Mouse (Mus musculus) ES-E14 (cell line): ENCODE results near the gene Cmss1. TPM values are rescaled to one million over a fixed set of nuclear protein-coding genes. Genes with fewer than 3 reads are reported as not detected.

ENCODE experiments used
- DNase-seq: peaks from one replicate; pipeline ENCODE4 v3.0.0-alpha.2; 2013; ENCODE audit warnings: low read depth, low spot score
- H3K27ac ChIP-seq: 2 replicates; pipeline ENCODE4 v1.5.1; 2012; ENCODE audit warnings: low read depth, mild to moderate bottlenecking, low read length, moderate library complexity, mixed read lengths; ENCODE audit not compliant: poor library complexity, insufficient read depth, severe bottlenecking
- H3K36me3 ChIP-seq: 2 replicates; pipeline ENCODE4 v1.6.1; 2012; ENCODE audit warnings: mild to moderate bottlenecking, low read length, moderate library complexity, mixed read lengths; ENCODE audit not compliant: control insufficient read depth, poor library complexity, insufficient read depth, severe bottlenecking
- H3K4me1 ChIP-seq, 2 experiments: fragments of 150-350 bp in 1 of 2; sonication (generic) in 1 of 2; 2 replicates each; pipeline ENCODE4 v1.6.1; 2012; ENCODE audit warnings: low read length in 2 of 2, mild to moderate bottlenecking in 1 of 2, mixed read lengths in 1 of 2; ENCODE audit not compliant: control insufficient read depth in 2 of 2, insufficient read depth in 2 of 2, poor library complexity in 1 of 2
- H3K4me3 ChIP-seq, 2 experiments: fragments of 150-350 bp in 1 of 2; sonication (generic) in 1 of 2; 2 replicates each; pipeline ENCODE4 v1.5.1; 2012; ENCODE audit warnings: low read length in 2 of 2, low read depth in 1 of 2, mild to moderate bottlenecking in 1 of 2, mixed read lengths in 1 of 2; ENCODE audit not compliant: insufficient read depth in 1 of 2, poor library complexity in 1 of 2, severe bottlenecking in 1 of 2
- H3K9ac ChIP-seq: 2 replicates; pipeline ENCODE4 v1.6.1; 2012; ENCODE audit warnings: low read depth, mild to moderate bottlenecking, low read length, mixed read lengths; ENCODE audit not compliant: poor library complexity, insufficient read depth, severe bottlenecking
- H3K9me3 ChIP-seq: fragments of 150-350 bp; sonication (generic); 2 replicates; pipeline ENCODE4 v1.6.1; 2012; ENCODE audit warnings: low read depth, mild to moderate bottlenecking, low read length; ENCODE audit not compliant: control insufficient read depth, insufficient read depth
- CHD2 ChIP-seq: IDR thresholded peaks from 2 replicates; pipeline ENCODE4 v1.6.1; 2014; ENCODE audit warnings: mild to moderate bottlenecking, low read depth, low read length, inconsistent platforms
- HCFC1 ChIP-seq: IDR thresholded peaks from 2 replicates; pipeline ENCODE4 v1.6.1; 2012; ENCODE audit warnings: low read length, inconsistent platforms, borderline replicate concordance; ENCODE audit not compliant: insufficient read depth
- MAFK ChIP-seq: IDR thresholded peaks from 2 replicates; pipeline ENCODE4 v1.6.1; 2014; ENCODE audit warnings: mild to moderate bottlenecking, low read depth, low read length, inconsistent platforms; ENCODE audit not compliant: insufficient read depth
- ZC3H11A ChIP-seq: IDR thresholded peaks from 2 replicates; pipeline ENCODE4 v1.6.1; 2012; ENCODE audit warnings: low read depth, mild to moderate bottlenecking, inconsistent platforms, low read length, borderline replicate concordance
- ZNF384 ChIP-seq: IDR thresholded peaks from 2 replicates; pipeline ENCODE4 v1.6.1; 2012; ENCODE audit warnings: low read depth, low read length, inconsistent platforms
- in situ Hi-C, 2 experiments: fragments of 600-800 bp; cut with MboI; formaldehyde crosslinking; loops; one replicate each; pipeline ENCODE4 v1.15.1; 2025; ENCODE audit warnings: low sequenced_read_pairs in 2 of 2, inconsistent platforms in 1 of 2; ENCODE audit not compliant: unreplicated experiment in 2 of 2
- total RNA-seq: library from RNA; depleted of rRNA; stranded (reverse); fragments of 300-350 nt; gene quantifications from 2 replicates; pipeline ENCODE4 v1.2.3, GENCODE M21; 2012

Cmss1 gene
- total RNA-seq, 1 experiment, result 58.7 TPM

GRCm38 (mm10) chr16:57315026-57315425 lies 291.6 kb downstream of the Cmss1 start:
- Histone ChIP-seq H3K4me1 (no peaks in the 10 kb centered on the region), H3K36me3 (no peaks in the 10 kb centered on the region), H3K4me3 (no peak overlapping the region), H3K9ac (no peak overlapping the region), H3K9me3 (no peaks in the 10 kb centered on the region), H3K27ac (no peak overlapping the region)
- in situ Hi-C loops, result no loop called here
- DNase-seq, result no peak
- no peak for TF ChIP-seq HCFC1
- TF ChIP-seq MAFK, result no peak
- TF ChIP-seq ZC3H11A, result no peak
- no peak for TF ChIP-seq ZNF384
- TF ChIP-seq CHD2, result no peak

DNA sequence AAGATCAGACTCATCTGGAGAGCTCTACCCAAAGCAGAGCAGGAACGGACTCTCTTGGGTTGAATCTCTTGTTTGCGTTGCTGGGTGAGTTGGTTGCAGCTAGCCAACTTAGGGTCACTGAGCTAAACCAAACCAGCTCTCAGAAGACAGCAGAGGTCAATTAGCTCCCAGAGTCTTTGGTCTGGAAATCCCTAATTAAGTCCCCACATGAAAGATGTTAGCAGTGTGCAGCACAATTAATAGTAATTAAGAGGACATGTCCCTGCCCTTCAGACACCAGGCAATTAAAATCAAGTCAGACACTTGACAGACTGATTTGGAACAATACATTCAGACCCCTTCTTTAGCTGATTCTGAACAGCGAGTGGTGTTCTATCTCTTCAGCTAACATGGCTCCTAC lies 292.4 kb downstream of the Cmss1 start:
- Histone ChIP-seq H3K4me1 (no peaks in the 10 kb centered on the region), H3K9me3 (no peaks in the 10 kb centered on the region), H3K36me3 (no peaks in the 10 kb centered on the region), H3K4me3 (no peak overlapping the region), H3K9ac (no peak overlapping the region), H3K27ac (no peak overlapping the region)
- in situ Hi-C loops, result no loop called here
- no peak for DNase-seq
- TF ChIP-seq CHD2 (no peak), MAFK (no peak), HCFC1 (no peak), ZNF384 (no peak), ZC3H11A (no peak)

GRCm38 (mm10) chr16:57313487-57313886 lies 293.2 kb downstream of the Cmss1 start:
- in situ Hi-C loops, result no loop called here

DNA sequence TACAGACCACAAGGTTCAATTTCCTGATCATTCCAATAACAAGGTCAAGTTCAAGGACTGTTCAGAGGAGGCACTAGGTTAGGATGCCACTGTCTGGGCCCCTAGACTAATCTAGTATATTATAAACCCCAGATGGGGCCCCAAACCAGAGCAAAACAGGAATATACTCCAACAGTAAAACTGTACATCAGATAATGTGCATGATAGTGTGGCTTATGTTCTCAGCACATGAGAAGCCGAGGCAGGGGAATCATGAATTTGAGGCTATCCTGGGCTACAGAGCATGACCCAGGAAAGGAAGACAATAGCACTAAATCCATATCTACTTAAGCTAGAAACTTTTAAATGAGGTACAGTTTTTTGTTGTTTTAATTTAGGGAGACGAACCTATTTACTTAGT lies 294.5 kb downstream of the Cmss1 start:
- Histone ChIP-seq H3K9me3 (no peaks in the 10 kb centered on the region), H3K4me3 (no peak overlapping the region), H3K9ac (no peak overlapping the region), H3K4me1 (no peaks in the 10 kb centered on the region), H3K36me3 (no peaks in the 10 kb centered on the region; the same call in 1 of the 2 replicates), H3K27ac (no peak overlapping the region)
- in situ Hi-C loops, result no loop called here
- DNase-seq, result no peak
- TF ChIP-seq ZC3H11A, result no peak
- TF ChIP-seq HCFC1, result no peak
- no peak for TF ChIP-seq CHD2
- TF ChIP-seq MAFK, result no peak
- no peak for TF ChIP-seq ZNF384

More at GRCm38 (mm10) chr16:57313487-57313886, 293.2 kb downstream of the Cmss1 start:
- Histone ChIP-seq H3K4me1 (no peaks in the 10 kb centered on the region), H3K36me3 (no peaks in the 10 kb centered on the region), H3K9me3 (no peaks in the 10 kb centered on the region), H3K27ac (no peak overlapping the region), H3K4me3 (no peak overlapping the region), H3K9ac (no peak overlapping the region)
- DNase-seq, result no peak
- TF ChIP-seq MAFK (no peak), ZC3H11A (no peak), ZNF384 (no peak), CHD2 (no peak), HCFC1 (no peak)

DNA sequence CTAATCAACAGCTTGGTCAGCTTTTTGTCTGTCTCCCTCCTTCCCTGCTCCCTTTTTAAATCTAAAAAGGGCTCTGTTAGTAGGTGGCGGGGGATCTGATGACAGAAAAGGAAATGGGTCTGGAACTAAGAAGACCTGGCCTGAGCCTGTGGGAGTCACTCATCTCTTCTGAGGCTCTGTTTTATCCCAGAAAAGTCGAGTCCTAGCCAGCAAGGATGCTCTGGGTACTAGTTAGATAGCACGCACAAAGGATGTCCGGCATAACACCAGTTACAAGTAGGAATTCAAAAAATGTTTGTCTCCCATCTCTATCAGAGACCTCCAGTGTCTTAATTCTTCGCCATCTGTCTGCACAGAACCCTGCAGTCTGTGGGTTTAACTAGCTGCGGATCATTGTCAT lies 301.2 kb downstream of the Cmss1 start:
- no peaks in the 10 kb centered on the region; the same call in none of the 2 replicates for H3K36me3 ChIP-seq
- no peak for DNase-seq
- no peak overlapping the region for H3K27ac ChIP-seq
- in situ Hi-C loops, result no loop called here
- TF ChIP-seq MAFK, result no peak
- TF ChIP-seq ZC3H11A, result no peak
- TF ChIP-seq CHD2, result no peak
- TF ChIP-seq HCFC1, result no peak
- TF ChIP-seq ZNF384, result no peak
- no peak overlapping the region for H3K4me3 ChIP-seq
- H3K4me1 ChIP-seq, result peaks cover 0 to 4% of the 10 kb centered on the region in 2 experiments; a peak in 1 of 4 replicates
- H3K9ac ChIP-seq, result no peak overlapping the region
- no peaks in the 10 kb centered on the region for H3K9me3 ChIP-seq
